Mouse (Mus musculus) midbrain, embryonic 13.5 days (tissue): Measurements from ENCODE around the gene Ugt1a6a. TPM values are rescaled to one million over a fixed set of nuclear protein-coding genes. Genes with fewer than 3 reads are reported as not detected.
"Not testable (repeated sequence)": the region's sequence is repeated elsewhere in the genome, so short reads cannot be mapped to it uniquely, and the experiment has no call there.

ENCODE experiments used
- ATAC-seq: fragments of 200-750 bp; cut with Nextera tagmentation; 2 replicates; pipeline ENCODE4 v1.8.0; 2017; ENCODE audit warnings: mild to moderate bottlenecking, moderate TSS enrichment, moderate library complexity
- H3K27ac ChIP-seq: fragments of 300-500 bp; sonication (generic); 2 replicates; pipeline ENCODE4 v1.5.1; 2015; ENCODE audit warnings: inconsistent platforms, mild to moderate bottlenecking, moderate library complexity
- H3K27me3 ChIP-seq: fragments of 300-500 bp; sonication (generic); 2 replicates; pipeline ENCODE4 v1.6.1; 2015; ENCODE audit warnings: mild to moderate bottlenecking, inconsistent platforms
- H3K36me3 ChIP-seq: fragments of 300-500 bp; sonication (generic); 2 replicates; pipeline ENCODE4 v1.6.1; 2015; ENCODE audit warnings: mild to moderate bottlenecking, inconsistent platforms
- H3K4me1 ChIP-seq: fragments of 300-500 bp; sonication (generic); replicated peaks from 2 replicates; pipeline ENCODE4 v1.6.1; 2015; ENCODE audit warnings: inconsistent platforms
- H3K4me2 ChIP-seq: fragments of 300-500 bp; sonication (generic); replicated peaks from 2 replicates; pipeline ENCODE4 v1.6.1; 2015; ENCODE audit warnings: moderate library complexity, mild to moderate bottlenecking, inconsistent platforms
- H3K4me3 ChIP-seq: fragments of 300-500 bp; sonication (generic); replicated peaks from 2 replicates; pipeline ENCODE4 v1.5.1; 2015; ENCODE audit warnings: mild to moderate bottlenecking, inconsistent platforms
- H3K9ac ChIP-seq: fragments of 300-500 bp; sonication (generic); replicated peaks from 2 replicates; pipeline ENCODE4 v1.6.1; 2015; ENCODE audit warnings: mild to moderate bottlenecking, inconsistent platforms
- H3K9me3 ChIP-seq: fragments of 300-500 bp; sonication (generic); 2 replicates; pipeline ENCODE4 v1.6.1; 2016; ENCODE audit warnings: mild to moderate bottlenecking, inconsistent platforms
- WGBS: fragments of 180-500 bp; shearing (Covaris S2); methylation state at CpG from one replicate; pipeline ENCODE4 v1.1.7; 2015; 5-methylcytosine and 5-hydroxymethylcytosine counted together
- polyA plus RNA-seq: library from polyadenylated mRNA; unstranded; fragments of >200 nt; fragmentation: Nextera tagmentation; extraction: Ambion mirVana; gene quantifications from 2 replicates; pipeline ENCODE4 v1.2.1, GENCODE M21; 2015

Ugt1a6a gene
- polyA plus RNA-seq, 1 experiment from 2014 or later: 0.90 TPM

- H3K27me3 ChIP-seq, H3K4me3 ChIP-seq, H3K9ac ChIP-seq, H3K9me3 ChIP-seq, H3K4me2 ChIP-seq, H3K4me1 ChIP-seq, ATAC-seq, H3K36me3 ChIP-seq, H3K27ac ChIP-seq: not testable (repeated sequence)
- 81% methylated on average over 2 of the region's 2 CpGs for WGBS
Measured at GRCm38 (mm10) chr1:88109027-88109557, 25.5 kb upstream of the Ugt1a6a start.

- H3K27ac ChIP-seq, H3K27me3 ChIP-seq, H3K9me3 ChIP-seq, H3K4me1 ChIP-seq, H3K36me3 ChIP-seq, H3K4me3 ChIP-seq, H3K9ac ChIP-seq, H3K4me2 ChIP-seq, ATAC-seq: not testable (repeated sequence)
- WGBS: 88% methylated on average over 2 of the region's 2 CpGs
Measured at GRCm38 (mm10) chr1:88109604-88110003, 25.0 kb upstream of the Ugt1a6a start.

DNA sequence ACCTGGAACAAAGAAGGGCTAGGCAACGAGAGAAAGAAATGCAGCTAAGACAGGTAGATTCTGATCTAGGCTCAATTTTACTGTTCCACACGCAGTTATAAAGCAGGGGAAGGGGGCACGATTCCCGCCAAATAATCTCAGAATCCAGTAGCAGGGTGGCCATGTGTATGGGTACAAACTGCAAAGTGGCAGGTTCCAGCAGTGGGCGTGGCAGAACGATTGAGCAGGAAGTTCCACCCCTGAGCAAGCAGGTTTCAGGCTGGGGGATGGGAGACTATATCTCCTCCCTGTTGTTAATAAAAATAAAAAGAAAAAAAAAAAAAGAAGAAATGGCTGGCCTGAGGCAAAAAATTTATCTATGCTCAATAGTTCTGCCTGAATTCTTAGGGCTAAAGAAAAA is 21.8 kb upstream of the Ugt1a6a start:
- H3K4me2 ChIP-seq, H3K9me3 ChIP-seq, H3K27me3 ChIP-seq, H3K4me3 ChIP-seq, H3K4me1 ChIP-seq, H3K9ac ChIP-seq, H3K36me3 ChIP-seq, ATAC-seq, H3K27ac ChIP-seq: not testable (repeated sequence)
- 96% methylated on average over 6 of the region's 6 CpGs for WGBS

DNA sequence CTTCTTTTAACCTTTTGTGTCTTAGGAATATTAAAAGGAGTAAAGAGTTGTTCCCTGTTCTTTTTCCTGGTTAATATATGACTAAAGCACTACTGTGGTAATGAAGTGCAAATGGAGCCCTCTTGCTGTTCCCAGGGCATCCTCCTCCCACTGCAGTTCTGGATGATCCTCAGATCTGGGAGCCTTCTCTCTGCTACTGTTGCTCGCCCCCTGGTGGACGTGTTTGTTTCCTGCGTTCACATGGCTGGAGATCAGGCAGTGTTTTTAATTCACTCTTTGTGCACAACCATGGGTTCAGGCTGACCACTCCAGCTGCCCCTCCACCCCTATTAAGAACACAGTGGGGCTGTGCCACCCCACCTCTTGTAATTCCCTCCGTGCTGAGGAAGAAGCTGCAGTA is 14.1 kb upstream of the Ugt1a6a start:
- 18% methylated on average over 4 of the region's 4 CpGs for WGBS
- H3K27ac ChIP-seq, H3K4me1 ChIP-seq, H3K9ac ChIP-seq, H3K4me2 ChIP-seq, H3K9me3 ChIP-seq, H3K4me3 ChIP-seq, H3K36me3 ChIP-seq, ATAC-seq, H3K27me3 ChIP-seq: not testable (repeated sequence)

GRCm38 (mm10) chr1:88121521-88121920 is 13.1 kb upstream of the Ugt1a6a start:
- H3K27ac ChIP-seq, H3K9me3 ChIP-seq, ATAC-seq, H3K4me3 ChIP-seq, H3K9ac ChIP-seq, H3K4me1 ChIP-seq, H3K36me3 ChIP-seq, H3K27me3 ChIP-seq, H3K4me2 ChIP-seq: not testable (repeated sequence)
- no CpG with 5 or more reads among the region's 1 CpGs for WGBS

DNA sequence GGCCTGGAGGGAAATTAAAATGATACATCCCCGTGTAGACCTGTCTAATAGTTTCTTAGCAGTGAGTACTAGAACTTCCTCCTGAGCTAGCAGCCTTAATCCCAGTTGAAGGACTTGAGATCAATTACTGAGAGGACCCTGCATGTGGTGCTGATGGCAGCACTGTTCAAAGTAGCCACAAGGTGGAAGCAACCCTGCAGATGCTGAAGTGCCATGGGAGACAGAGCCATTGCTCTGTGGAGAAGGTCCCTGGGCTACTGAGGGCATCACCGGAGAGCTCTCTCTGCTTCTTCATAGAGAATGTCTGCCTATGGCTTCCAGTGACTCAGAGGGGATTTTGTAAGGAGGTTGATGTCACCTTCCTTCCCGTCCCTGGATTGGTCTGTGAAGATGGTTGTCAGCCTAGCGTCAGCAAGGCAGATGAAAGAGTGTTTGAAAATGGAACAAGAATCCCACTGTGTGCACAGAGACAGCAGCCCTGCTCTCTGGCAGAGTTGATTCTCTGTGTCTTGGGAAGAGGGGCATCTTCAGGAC is 8.7 kb upstream of the Ugt1a6a start:
- H3K27me3 ChIP-seq, H3K4me3 ChIP-seq, ATAC-seq, H3K4me2 ChIP-seq, H3K9me3 ChIP-seq, H3K4me1 ChIP-seq, H3K36me3 ChIP-seq, H3K27ac ChIP-seq, H3K9ac ChIP-seq: not testable (repeated sequence)
- 89% methylated on average over 4 of the region's 4 CpGs for WGBS

DNA sequence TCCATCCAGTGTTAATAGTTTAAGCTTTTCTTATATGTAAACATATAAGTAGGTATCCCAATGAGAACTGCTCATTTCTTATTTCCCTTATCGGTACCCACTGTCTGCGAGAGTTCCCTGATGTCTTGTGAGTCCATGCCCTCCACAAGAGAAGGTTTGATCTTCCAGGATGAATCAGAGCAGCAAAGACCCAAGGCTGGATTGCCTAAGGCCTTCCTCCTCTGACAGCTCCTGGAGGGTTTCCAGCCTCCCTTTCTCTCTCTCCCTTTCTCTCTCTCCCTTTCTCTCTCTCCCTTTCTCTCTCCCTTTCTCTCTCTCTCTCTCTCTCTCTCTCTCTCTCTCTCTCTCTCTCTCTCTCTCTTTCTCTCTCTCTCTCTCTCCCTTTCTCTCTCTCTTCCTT is 5.5 kb upstream of the Ugt1a6a start:
- H3K9me3 ChIP-seq, H3K27ac ChIP-seq, H3K27me3 ChIP-seq, H3K4me2 ChIP-seq, H3K9ac ChIP-seq, H3K4me3 ChIP-seq, H3K36me3 ChIP-seq, ATAC-seq, H3K4me1 ChIP-seq: not testable (repeated sequence)
- 68% methylated on average over 2 of the region's 2 CpGs for WGBS

DNA sequence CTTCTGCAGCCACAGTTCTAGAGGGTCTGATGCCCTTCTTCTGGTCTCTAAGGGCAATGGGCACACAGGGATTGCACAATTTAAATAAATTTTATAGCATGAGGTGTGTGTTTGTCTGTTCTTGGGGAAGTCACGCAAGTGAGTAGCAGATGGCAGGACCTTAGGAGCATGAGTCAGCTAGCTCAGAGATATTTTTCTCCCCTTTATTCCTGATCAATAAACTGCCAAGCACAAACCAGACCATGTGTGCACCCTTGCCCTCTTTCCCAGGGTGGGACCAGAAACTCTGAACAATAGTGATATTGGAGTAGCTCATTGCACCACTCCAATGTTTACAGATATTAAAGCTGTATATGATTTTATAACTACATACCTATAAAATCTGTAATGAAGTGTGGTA is 4.4 kb upstream of the Ugt1a6a start:
- not testable (repeated sequence) for H3K4me2 ChIP-seq, H3K4me1 ChIP-seq, H3K27ac ChIP-seq, H3K9me3 ChIP-seq, H3K4me3 ChIP-seq, H3K9ac ChIP-seq, ATAC-seq, H3K36me3 ChIP-seq, H3K27me3 ChIP-seq
- WGBS: 79% methylated on average over 1 of the region's 1 CpGs

GRCm38 (mm10) chr1:88133908-88134456 is 627 bp upstream of the Ugt1a6a start:
- H3K9me3 ChIP-seq: no peaks in the 10 kb centered on the region
- H3K4me1 ChIP-seq: no peaks in the 10 kb centered on the region
- no peak overlapping the region for H3K9ac ChIP-seq
- no peaks in the 10 kb centered on the region for H3K36me3 ChIP-seq
- no peaks in the 10 kb centered on the region for H3K27me3 ChIP-seq
- 0 out of 2 replicates have a peak overlapping the region, but pooled peaks have one; percentile 14 for H3K27ac ChIP-seq
- WGBS: 64% methylated on average over 3 of the region's 3 CpGs
- H3K4me2 ChIP-seq: no peak overlapping the region
- ATAC-seq: 0 out of 2 replicates have a peak, but pooled peaks have one; percentile 34
- H3K4me3 ChIP-seq: no peak overlapping the region

- not testable (repeated sequence) for H3K4me3 ChIP-seq, H3K4me1 ChIP-seq, H3K27ac ChIP-seq, H3K4me2 ChIP-seq, H3K9ac ChIP-seq, ATAC-seq, H3K27me3 ChIP-seq, H3K36me3 ChIP-seq, H3K9me3 ChIP-seq
- 92% methylated on average over 6 of the region's 6 CpGs for WGBS
Measured at GRCm38 (mm10) chr1:88135229-88135904, 758 bp downstream of the Ugt1a6a start.

DNA sequence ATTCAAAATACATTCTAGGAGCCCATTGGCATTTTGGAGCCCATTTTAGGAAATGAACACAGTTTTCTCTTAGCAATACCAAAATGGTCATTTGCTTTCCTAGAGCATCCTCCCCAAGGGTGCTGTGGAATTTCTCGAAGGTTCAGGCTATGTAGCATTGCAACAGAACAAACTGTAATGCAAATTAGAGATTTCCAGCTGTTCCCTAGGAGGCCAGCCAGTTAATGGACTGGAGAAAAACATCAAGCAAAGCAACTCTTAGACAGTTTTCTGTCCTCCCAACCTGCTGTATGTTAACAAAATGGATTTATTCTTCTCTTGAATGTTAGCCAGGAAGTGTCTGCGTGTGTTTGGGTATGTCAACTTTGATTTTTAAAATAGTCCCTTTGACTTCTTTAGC is 2.0 kb downstream of the Ugt1a6a start:
- Histone ChIP-seq H3K36me3 (no peaks in the 10 kb centered on the region), H3K4me2 (no peak overlapping the region), H3K9me3 (no peaks in the 10 kb centered on the region), H3K4me3 (no peak overlapping the region), H3K27me3 (no peaks in the 10 kb centered on the region), H3K27ac (no peak overlapping the region), H3K4me1 (no peaks in the 10 kb centered on the region), H3K9ac (no peak overlapping the region)
- ATAC-seq: no peak
- 66% methylated on average over 2 of the region's 2 CpGs for WGBS

DNA sequence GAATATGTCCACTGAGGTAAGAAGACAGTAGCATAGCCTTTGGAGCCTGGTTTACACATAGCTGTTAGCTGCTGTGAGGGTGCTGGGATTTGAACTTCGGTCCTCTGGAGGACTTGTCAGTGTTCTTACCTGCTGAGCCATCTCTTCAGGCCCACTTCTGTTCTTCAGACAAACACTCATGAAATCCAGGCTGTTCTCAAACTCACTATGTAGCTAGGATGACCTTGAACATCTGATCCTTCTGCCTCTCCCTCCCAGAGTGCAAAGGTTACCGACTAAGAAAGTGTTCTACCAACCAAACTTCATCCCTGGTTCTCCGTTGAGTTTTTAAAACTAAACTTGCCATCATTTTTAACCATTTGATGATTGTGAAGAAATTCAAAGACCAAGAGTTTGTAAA is 2.7 kb downstream of the Ugt1a6a start:
- WGBS: 90% methylated on average over 3 of the region's 3 CpGs
- ATAC-seq: no peak

More for the DNA sequence above, 2.7 kb downstream of the Ugt1a6a start:
- no peaks in the 10 kb centered on the region for H3K4me1 ChIP-seq
- H3K4me3 ChIP-seq: no peak overlapping the region
- no peak overlapping the region for H3K9ac ChIP-seq
- no peaks in the 10 kb centered on the region for H3K36me3 ChIP-seq
- H3K9me3 ChIP-seq: no peaks in the 10 kb centered on the region
- no peak overlapping the region for H3K27ac ChIP-seq
- no peak overlapping the region for H3K4me2 ChIP-seq
- H3K27me3 ChIP-seq: no peaks in the 10 kb centered on the region
